Mouse (Mus musculus) embryonic facial prominence, embryonic 10.5 days (tissue): ENCODE data around the gene Mylpf. TPM values are rescaled to one million over a fixed set of nuclear protein-coding genes. Genes with fewer than 3 reads are reported as not detected.

Experiments used
- DNase-seq: peaks from one replicate; pipeline ENCODE4 v3.0.0-alpha.2; 2017; ENCODE audit warnings: low spot score
- H3K27ac ChIP-seq: fragments of 300-500 bp; sonication (generic); replicated peaks from 2 replicates; pipeline ENCODE4 v1.5.1; 2016; ENCODE audit warnings: mild to moderate bottlenecking
- H3K27me3 ChIP-seq: fragments of 300-500 bp; sonication (generic); replicated peaks from 2 replicates; pipeline ENCODE4 v1.6.1; 2016; ENCODE audit warnings: low read depth, mild to moderate bottlenecking; ENCODE audit not compliant: poor library complexity, severe bottlenecking
- H3K36me3 ChIP-seq: fragments of 300-500 bp; sonication (generic); replicated peaks from 2 replicates; pipeline ENCODE4 v1.6.1; 2016; ENCODE audit warnings: mild to moderate bottlenecking, moderate library complexity
- H3K4me1 ChIP-seq: fragments of 300-500 bp; sonication (generic); 2 replicates; pipeline ENCODE4 v1.6.1; 2016
- H3K4me3 ChIP-seq: fragments of 300-500 bp; sonication (generic); 2 replicates; pipeline ENCODE4 v1.5.1; 2016; ENCODE audit warnings: mild to moderate bottlenecking, moderate library complexity
- H3K9me3 ChIP-seq: fragments of 300-500 bp; sonication (generic); 2 replicates; pipeline ENCODE4 v1.6.1; 2016; ENCODE audit warnings: mild to moderate bottlenecking
- WGBS: fragments of 180-500 bp; shearing (Covaris S2); methylation state at CpG from one replicate; pipeline ENCODE4 v1.1.7; 2016; 5-methylcytosine and 5-hydroxymethylcytosine counted together
- polyA plus RNA-seq: library from polyadenylated mRNA; unstranded; fragments of >200 nt; fragmentation: Nextera tagmentation; extraction: Ambion mirVana; gene quantifications from 2 replicates; pipeline ENCODE4 v1.2.1, GENCODE M21; 2016

Mylpf gene
- polyA plus RNA-seq, 1 experiment from 2014 or later: 9.3 TPM

GRCm38 (mm10) chr7:127259186-127259905 is 50.7 kb downstream of the Mylpf start:
- DNase-seq: no peak

GRCm38 (mm10) chr7:127260309-127261111 is 51.8 kb downstream of the Mylpf start, which contains the start of gene Dctpp1:
Gene Dctpp1 (minus strand): TSS chr7:127260709.
- Histone ChIP-seq H3K27me3 (no peaks in the 10 kb centered on the region), H3K4me1 (peaks cover 18% of the 10 kb centered on the region), H3K27ac (peak within 1 kb of the TSS; percentile 82)

More at GRCm38 (mm10) chr7:127259186-127259905, 50.7 kb downstream of the Mylpf start:
- Histone ChIP-seq H3K4me1 (peaks cover 28% of the 10 kb centered on the region), H3K4me3 (peak overlapping the region; percentile 82), H3K27me3 (no peaks in the 10 kb centered on the region), H3K27ac (peak overlapping the region; percentile 82; the same call in 1 of the 2 replicates), H3K36me3 (peaks cover 39% of the 10 kb centered on the region), H3K9me3 (no peaks in the 10 kb centered on the region)
- WGBS: 77% methylated on average over 8 of the region's 8 CpGs

GRCm38 (mm10) chr7:127262218-127262961 is 53.7 kb downstream of the Mylpf start:
- Histone ChIP-seq H3K27me3 (no peaks in the 10 kb centered on the region), H3K27ac (no peak overlapping the region), H3K36me3 (peaks cover 19% of the 10 kb centered on the region), H3K9me3 (no peaks in the 10 kb centered on the region), H3K4me1 (peaks cover 18% of the 10 kb centered on the region), H3K4me3 (no peak overlapping the region)
- DNase-seq: no peak
- WGBS: 87% methylated on average over 10 of the region's 10 CpGs

More at GRCm38 (mm10) chr7:127260309-127261111, 51.8 kb downstream of the Mylpf start, which contains the start of gene Dctpp1:
- peak; percentile 98 for DNase-seq
- H3K36me3 ChIP-seq: peaks cover 37% of the 10 kb centered on the region
- peak within 1 kb of the TSS; percentile 82 for H3K4me3 ChIP-seq
- no peaks in the 10 kb centered on the region for H3K9me3 ChIP-seq
- WGBS: under 1% methylated on average over 50 of the region's 50 CpGs

GRCm38 (mm10) chr7:127263526-127263925 is 54.8 kb downstream of the Mylpf start:
- 91% methylated on average over 3 of the region's 3 CpGs for WGBS
- DNase-seq: no peak
- H3K4me3 ChIP-seq: no peak overlapping the region
- peaks cover 11% of the 10 kb centered on the region for H3K36me3 ChIP-seq
- no peaks in the 10 kb centered on the region for H3K27me3 ChIP-seq
- no peak overlapping the region for H3K27ac ChIP-seq
- H3K4me1 ChIP-seq: peaks cover 18% of the 10 kb centered on the region
- H3K9me3 ChIP-seq: peaks cover 3% of the 10 kb centered on the region; the same call in 1 of the 2 replicates

Other genes starting within 250 kb of the Mylpf start
- 79.9 and 85.2 TPM in 2 replicates for gene Cdipt, start 233.0 kb upstream of the Mylpf start, polyA plus RNA-seq
- gene Cdiptos, start 232.8 kb upstream of the Mylpf start, polyA plus RNA-seq: 0.50 and 0.77 TPM in 2 replicates
- gene Mvp, start 194.3 kb upstream of the Mylpf start, polyA plus RNA-seq: 4.1 TPM in 2 replicates
- gene Pagr1b, start 192.4 kb upstream of the Mylpf start, polyA plus RNA-seq: 0.78 TPM in 1 of 2 replicates, not detected in the other
- gene Pagr1a, start 191.5 kb upstream of the Mylpf start, polyA plus RNA-seq: 41.1 and 107 TPM in 2 replicates
- gene Gm42742, start 187.8 kb upstream of the Mylpf start, polyA plus RNA-seq: 37.7 and 92.9 TPM in 2 replicates
- gene Prrt2, start 187.7 kb upstream of the Mylpf start, polyA plus RNA-seq: 2.7 and 3.4 TPM in 2 replicates
- gene Maz, start 181.9 kb upstream of the Mylpf start, polyA plus RNA-seq: 63.6 and 68.8 TPM in 2 replicates
- gene Kif22, start 166.4 kb upstream of the Mylpf start, polyA plus RNA-seq: 200 and 207 TPM in 2 replicates
- gene Zg16, start 121.6 kb upstream of the Mylpf start, polyA plus RNA-seq: not detected in 2 replicates
- gene AI467606, start 117.5 kb upstream of the Mylpf start, polyA plus RNA-seq: 0.54 and 1.4 TPM in 2 replicates
- gene Qprt, start 86.7 kb upstream of the Mylpf start, polyA plus RNA-seq: 3.7 and 4.1 TPM in 2 replicates
- 0.04 and 0.09 TPM in 2 replicates for gene Spn, start 71.1 kb upstream of the Mylpf start, polyA plus RNA-seq
- 89.9 and 93.4 TPM in 2 replicates for gene Cd2bp2, start 12.8 kb upstream of the Mylpf start, polyA plus RNA-seq
- gene Tbc1d10b, start 422 bp upstream of the Mylpf start, polyA plus RNA-seq: 31.3 and 34.4 TPM in 2 replicates
- gene Zfp553, start 24.2 kb downstream of the Mylpf start, polyA plus RNA-seq: 73.5 and 75.8 TPM in 2 replicates
- gene Sept1, start 24.2 kb downstream of the Mylpf start, polyA plus RNA-seq: 27.3 and 30.0 TPM in 2 replicates
- gene Zfp771, start 35.4 kb downstream of the Mylpf start, polyA plus RNA-seq: 65.1 and 69.1 TPM in 2 replicates
- gene Dctpp1, start 51.8 kb downstream of the Mylpf start, polyA plus RNA-seq: 363 and 380 TPM in 2 replicates
- gene Sephs2, start 65.2 kb downstream of the Mylpf start, polyA plus RNA-seq: 82.5 and 86.4 TPM in 2 replicates
- 0.73 and 0.82 TPM in 2 replicates for gene Itgal, start 87.4 kb downstream of the Mylpf start, polyA plus RNA-seq
- 19.7 and 20.9 TPM in 2 replicates for gene Zfp768, start 136.7 kb downstream of the Mylpf start, polyA plus RNA-seq
- 9.0 and 9.3 TPM in 2 replicates for gene Zfp747, start 167.2 kb downstream of the Mylpf start, polyA plus RNA-seq
- gene 9130019O22Rik, start 178.3 kb downstream of the Mylpf start, polyA plus RNA-seq: 5.1 and 6.4 TPM in 2 replicates
- gene E430018J23Rik, start 184.7 kb downstream of the Mylpf start, polyA plus RNA-seq: 4.6 and 5.5 TPM in 2 replicates
- 6.1 and 7.1 TPM in 2 replicates for gene Zfp764, start 197.9 kb downstream of the Mylpf start, polyA plus RNA-seq
- 29.0 and 32.5 TPM in 2 replicates for gene Zfp688, start 213.2 kb downstream of the Mylpf start, polyA plus RNA-seq
- 13.4 and 17.7 TPM in 2 replicates for gene Zfp689, start 240.3 kb downstream of the Mylpf start, polyA plus RNA-seq